Mouse (Mus musculus): ENCODE measurements around the gene Zfp428. TPM values are rescaled to one million over a fixed set of nuclear protein-coding genes. Genes with fewer than 3 reads are reported as not detected.

Gene Zfp428
- polyA plus RNA-seq, 1 experiment: 71.7 TPM

DNA sequence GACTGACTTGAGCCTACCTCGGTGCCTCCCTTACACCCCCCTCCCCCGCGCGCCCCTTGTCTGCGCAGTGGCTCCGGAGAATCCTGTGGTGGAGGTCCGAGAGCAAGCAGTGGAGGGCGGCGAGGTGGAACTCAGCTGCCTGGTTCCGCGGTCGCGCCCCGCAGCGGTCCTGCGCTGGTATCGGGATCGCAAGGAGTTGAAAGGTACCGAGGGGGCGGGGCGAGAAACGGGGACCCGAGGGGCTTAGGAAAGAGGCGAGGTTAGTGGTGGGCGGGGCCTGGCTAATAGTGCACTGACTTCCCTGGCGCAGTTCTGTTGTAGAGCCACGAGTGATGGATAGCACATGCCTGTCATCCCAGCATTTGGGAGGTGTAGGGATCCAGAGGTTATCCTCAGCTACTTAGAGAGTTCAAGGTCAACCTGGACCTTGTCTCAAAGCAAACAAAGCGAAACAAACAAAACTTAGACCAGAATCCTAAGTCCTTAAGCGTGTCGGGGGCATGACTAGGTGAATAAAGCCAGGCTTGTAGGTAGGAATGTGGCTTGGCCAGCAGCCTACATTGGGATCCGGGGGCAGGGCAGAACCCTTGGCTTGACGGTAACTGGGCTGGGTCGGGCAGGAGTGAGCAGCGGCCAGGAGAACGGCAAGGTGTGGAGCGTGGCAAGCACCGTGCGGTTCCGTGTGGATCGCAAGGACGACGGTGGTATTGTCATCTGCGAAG lies 6.8 kb upstream of the Zfp428 start:
- Histone ChIP-seq H3K27ac (ENCODE audit: insufficient read depth, low read length) (no peak overlapping the region), H3K4me1 (ENCODE audit: control insufficient read depth, insufficient read depth, low read length) (peaks cover 1% of the 10 kb centered on the region), H3K4me3 (ENCODE audit: insufficient read depth, low read length) (no peak overlapping the region)
- TF ChIP-seq POLR2A (IDR thresholded peaks at IDR 0.05; ENCODE audit: extremely low read depth, insufficient read depth, low read length) (no peak), CTCF (IDR thresholded peaks at IDR 0.05; ENCODE audit: extremely low read depth, insufficient read depth, low read length) (no peak)

DNA sequence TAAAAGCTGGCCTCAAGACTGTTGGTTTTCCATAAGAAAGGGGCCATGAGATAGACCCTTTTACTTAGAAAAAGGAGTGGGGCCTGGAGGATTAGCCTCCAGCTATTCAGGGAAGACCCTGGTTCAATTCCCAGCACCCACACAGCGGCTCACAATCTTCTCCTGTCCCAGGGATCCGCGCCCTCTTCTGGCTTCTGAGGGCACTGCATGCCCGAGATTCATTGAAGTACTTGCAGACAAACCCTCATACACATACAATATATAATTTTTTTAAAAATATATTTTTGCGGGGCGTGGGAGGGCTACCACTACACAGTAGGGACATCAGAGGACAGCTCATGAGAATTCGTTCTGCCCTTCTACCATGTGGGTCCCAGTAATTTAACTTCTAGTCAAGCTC lies 5.9 kb upstream of the Zfp428 start:
- Histone ChIP-seq H3K4me3 (ENCODE audit: insufficient read depth, low read length) (no peak overlapping the region), H3K4me1 (ENCODE audit: control insufficient read depth, insufficient read depth, low read length) (peaks cover 1% of the 10 kb centered on the region), H3K27ac (ENCODE audit: insufficient read depth, low read length) (no peak overlapping the region)
- TF ChIP-seq CTCF (IDR thresholded peaks at IDR 0.05; ENCODE audit: extremely low read depth, insufficient read depth, low read length) (peak; percentile 21; the same call in 1 of the 2 replicates), POLR2A (IDR thresholded peaks at IDR 0.05; ENCODE audit: extremely low read depth, insufficient read depth, low read length) (no peak)

DNA sequence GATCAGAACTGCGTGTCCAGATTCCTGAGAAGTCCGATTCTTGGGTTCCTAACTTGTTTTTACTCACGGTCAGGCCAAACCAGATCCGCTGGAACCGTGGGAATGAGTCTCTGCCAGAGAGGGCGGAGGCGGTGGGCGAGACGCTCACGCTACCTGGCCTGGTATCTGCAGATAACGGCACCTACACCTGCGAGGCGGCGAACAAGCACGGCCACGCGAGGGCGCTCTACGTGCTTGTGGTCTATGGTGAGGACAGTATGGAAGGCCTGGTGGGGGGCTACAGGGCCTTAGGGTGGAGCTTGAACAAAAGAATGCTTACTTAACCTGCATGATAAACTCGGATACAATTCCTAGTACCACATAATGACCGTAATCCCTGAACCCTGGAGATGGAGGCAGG lies 5.3 kb upstream of the Zfp428 start:
- Histone ChIP-seq H3K4me1 (ENCODE audit: control insufficient read depth, insufficient read depth, low read length) (peaks cover 1% of the 10 kb centered on the region), H3K27ac (ENCODE audit: insufficient read depth, low read length) (no peak overlapping the region), H3K4me3 (ENCODE audit: insufficient read depth, low read length) (no peak overlapping the region)
- TF ChIP-seq POLR2A (IDR thresholded peaks at IDR 0.05; ENCODE audit: extremely low read depth, insufficient read depth, low read length) (no peak), CTCF (IDR thresholded peaks at IDR 0.05; ENCODE audit: extremely low read depth, insufficient read depth, low read length) (0 out of 2 replicates have a peak, but pooled peaks have one; percentile 10)

DNA sequence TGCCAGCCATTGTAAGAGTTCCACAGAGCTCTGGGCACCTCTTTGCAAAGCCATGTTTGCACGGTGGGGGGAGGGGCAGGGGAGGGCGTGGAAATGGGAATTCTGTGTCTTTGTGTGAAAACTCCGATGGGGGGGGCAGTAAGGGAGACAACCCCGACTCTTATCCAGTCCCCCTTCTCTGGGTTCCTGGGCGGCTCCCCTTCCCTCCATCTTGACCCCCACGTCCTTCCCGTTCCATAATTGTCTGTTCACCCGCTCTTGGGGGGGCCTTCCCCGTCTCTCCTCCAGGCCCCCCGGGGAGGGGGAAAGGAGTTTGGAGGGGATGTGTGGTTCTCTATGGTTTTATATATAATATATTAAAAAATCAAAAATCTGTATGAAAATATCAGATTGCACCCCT lies 2.8 kb upstream of the Zfp428 start:
- TF ChIP-seq CTCF (IDR thresholded peaks at IDR 0.05; ENCODE audit: extremely low read depth, insufficient read depth, low read length) (no peak), POLR2A (IDR thresholded peaks at IDR 0.05; ENCODE audit: extremely low read depth, insufficient read depth, low read length) (no peak)
- Histone ChIP-seq H3K4me1 (ENCODE audit: control insufficient read depth, insufficient read depth, low read length) (peaks cover 2% of the 10 kb centered on the region), H3K27ac (ENCODE audit: insufficient read depth, low read length) (no peak overlapping the region), H3K4me3 (ENCODE audit: insufficient read depth, low read length) (no peak overlapping the region)

DNA sequence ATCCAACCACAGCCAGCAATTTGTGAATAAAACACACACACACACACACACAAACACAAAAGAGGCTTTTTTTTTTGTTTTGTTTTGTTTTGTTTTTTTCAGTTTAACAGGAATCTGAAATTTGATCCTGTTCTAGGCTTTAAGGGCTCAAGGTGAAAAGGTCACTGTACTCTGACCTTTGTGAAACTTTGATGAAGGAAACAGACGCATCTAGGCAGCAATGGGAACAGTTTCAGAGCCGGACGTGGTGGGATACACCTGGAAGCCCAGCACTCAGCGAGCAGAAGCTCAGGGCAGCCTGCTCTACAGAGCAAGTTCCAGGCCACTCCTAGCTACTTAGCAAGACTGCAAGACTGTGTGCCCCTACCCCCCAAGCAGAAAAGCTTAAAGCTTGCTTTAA lies 1.9 kb upstream of the Zfp428 start:
- Histone ChIP-seq H3K4me1 (ENCODE audit: control insufficient read depth, insufficient read depth, low read length) (peaks cover 1% of the 10 kb centered on the region; the same call in 1 of the 2 replicates), H3K4me3 (ENCODE audit: insufficient read depth, low read length) (no peak overlapping the region), H3K27ac (ENCODE audit: insufficient read depth, low read length) (no peak overlapping the region)
- no peak for TF ChIP-seq POLR2A (IDR thresholded peaks at IDR 0.05; ENCODE audit: extremely low read depth, insufficient read depth, low read length)
- no peak for TF ChIP-seq CTCF (IDR thresholded peaks at IDR 0.05; ENCODE audit: extremely low read depth, insufficient read depth, low read length)

DNA sequence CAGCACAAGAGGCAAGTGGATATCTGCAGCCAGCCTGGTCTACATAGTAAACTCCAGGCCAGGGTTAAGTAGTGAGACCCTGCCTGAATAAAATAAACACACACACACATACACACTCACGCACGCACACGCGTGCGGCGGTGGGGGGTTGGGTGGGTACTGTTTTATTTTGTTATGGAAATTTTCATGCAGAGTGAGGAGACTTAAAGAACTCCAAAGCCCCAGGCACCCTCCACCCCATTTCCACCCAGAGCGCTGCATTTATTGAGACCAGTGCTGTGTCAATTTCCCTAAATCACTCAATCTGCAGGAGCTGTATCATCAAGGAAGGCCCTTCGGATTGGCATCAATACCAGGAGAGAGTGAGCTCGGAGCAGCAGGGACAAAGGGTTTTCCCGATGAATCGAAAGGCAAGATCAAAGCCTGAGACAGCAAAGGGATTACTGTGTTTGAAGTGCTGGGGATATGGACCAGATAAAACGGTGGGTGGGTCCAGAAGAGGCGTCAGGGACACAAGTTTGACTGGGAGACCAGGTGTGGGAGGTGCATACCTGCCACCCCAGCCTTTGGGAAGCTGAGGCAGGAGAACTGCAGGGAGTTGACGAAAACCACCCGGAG lies 1.2 kb upstream of the Zfp428 start:
- Histone ChIP-seq H3K27ac (ENCODE audit: insufficient read depth, low read length) (0 out of 2 replicates have a peak overlapping the region, but pooled peaks have one; percentile 4), H3K4me1 (ENCODE audit: control insufficient read depth, insufficient read depth, low read length) (peaks cover 1% of the 10 kb centered on the region; the same call in 1 of the 2 replicates), H3K4me3 (ENCODE audit: insufficient read depth, low read length) (no peak overlapping the region; the same call in 1 of the 2 replicates)
- no peak for TF ChIP-seq POLR2A (IDR thresholded peaks at IDR 0.05; ENCODE audit: extremely low read depth, insufficient read depth, low read length)
- TF ChIP-seq CTCF (IDR thresholded peaks at IDR 0.05; ENCODE audit: extremely low read depth, insufficient read depth, low read length): no peak

DNA sequence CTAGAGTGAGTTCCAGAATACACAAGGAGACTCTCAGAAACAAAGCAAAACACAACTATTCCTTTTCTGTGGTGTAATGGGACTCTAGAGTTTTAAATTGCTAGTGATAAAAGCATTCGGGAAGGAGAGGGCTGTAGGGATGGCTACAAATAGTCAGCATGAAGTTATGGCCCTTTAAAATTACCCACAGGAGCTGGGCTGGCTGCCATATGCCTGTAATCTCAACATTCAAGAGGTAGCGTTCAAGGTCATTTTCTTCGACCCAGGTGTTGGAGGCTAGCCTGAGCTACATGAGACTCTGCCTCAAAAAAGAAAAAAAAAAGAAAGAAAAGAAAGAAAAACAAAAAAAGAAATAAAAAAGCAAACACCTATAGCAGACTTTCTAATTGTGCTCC lies 744 bp upstream of the Zfp428 start:
- peak overlapping the region; percentile 4; the same call in 1 of the 2 replicates for H3K27ac ChIP-seq (ENCODE audit: insufficient read depth, low read length)
- H3K4me1 ChIP-seq (ENCODE audit: control insufficient read depth, insufficient read depth, low read length): peaks cover 1% of the 10 kb centered on the region; the same call in 1 of the 2 replicates
- no peak for TF ChIP-seq POLR2A (IDR thresholded peaks at IDR 0.05; ENCODE audit: extremely low read depth, insufficient read depth, low read length)
- no peak for TF ChIP-seq CTCF (IDR thresholded peaks at IDR 0.05; ENCODE audit: extremely low read depth, insufficient read depth, low read length)
- H3K4me3 ChIP-seq (ENCODE audit: insufficient read depth, low read length): peak overlapping the region; percentile 60

DNA sequence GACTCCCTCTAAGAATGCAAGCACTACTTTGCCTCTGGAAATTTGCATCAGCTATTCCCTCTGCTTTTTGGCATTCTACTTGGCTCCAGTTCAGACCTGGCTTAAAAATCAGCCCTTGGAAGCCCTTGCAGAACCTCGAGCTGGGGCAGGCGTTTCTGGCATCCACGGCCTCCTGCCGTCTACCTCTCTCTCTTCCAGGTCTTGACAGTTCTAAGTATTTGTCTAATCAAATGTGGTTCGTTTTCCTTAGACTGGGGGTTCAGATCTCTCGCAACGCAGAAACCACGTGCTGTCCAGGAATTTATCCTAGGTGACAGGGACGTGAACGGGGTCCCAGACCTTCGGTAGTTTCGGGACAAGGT lies 349 bp upstream of the Zfp428 start:
- Histone ChIP-seq H3K4me3 (ENCODE audit: insufficient read depth, low read length) (peak overlapping the region; percentile 60), H3K4me1 (ENCODE audit: control insufficient read depth, insufficient read depth, low read length) (peaks cover 1% of the 10 kb centered on the region; the same call in 1 of the 2 replicates), H3K27ac (ENCODE audit: insufficient read depth, low read length) (peak overlapping the region; percentile 97)
- TF ChIP-seq POLR2A (IDR thresholded peaks at IDR 0.05; ENCODE audit: extremely low read depth, insufficient read depth, low read length): no peak
- no peak for TF ChIP-seq CTCF (IDR thresholded peaks at IDR 0.05; ENCODE audit: extremely low read depth, insufficient read depth, low read length)

DNA sequence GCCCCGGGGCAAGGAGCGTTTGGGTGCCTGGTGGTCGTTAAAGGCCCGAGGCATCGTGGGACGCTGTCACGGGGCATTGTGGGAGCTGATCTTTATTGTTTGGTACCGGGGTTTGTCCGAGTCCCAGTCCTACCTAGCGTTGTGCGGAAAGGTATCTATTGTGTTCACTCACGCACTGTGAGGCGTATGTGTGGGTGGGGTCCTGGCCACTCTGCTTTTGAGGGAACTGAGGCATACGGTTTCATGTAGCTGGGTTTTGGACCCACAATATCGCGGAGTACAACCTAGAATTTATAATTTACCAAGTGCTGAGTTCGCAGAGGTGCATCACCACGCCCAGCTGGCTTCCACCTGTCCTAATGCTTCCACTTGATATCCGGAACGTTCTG lies 914 bp downstream of the Zfp428 start:
- H3K4me3 ChIP-seq (ENCODE audit: insufficient read depth, low read length): peak overlapping the region; percentile 60
- H3K27ac ChIP-seq (ENCODE audit: insufficient read depth, low read length): peak overlapping the region; percentile 97; the same call in 1 of the 2 replicates
- TF ChIP-seq CTCF (IDR thresholded peaks at IDR 0.05; ENCODE audit: extremely low read depth, insufficient read depth, low read length) (no peak), POLR2A (IDR thresholded peaks at IDR 0.05; ENCODE audit: extremely low read depth, insufficient read depth, low read length) (no peak)
- peaks cover 1% of the 10 kb centered on the region; the same call in 1 of the 2 replicates for H3K4me1 ChIP-seq (ENCODE audit: control insufficient read depth, insufficient read depth, low read length)

DNA sequence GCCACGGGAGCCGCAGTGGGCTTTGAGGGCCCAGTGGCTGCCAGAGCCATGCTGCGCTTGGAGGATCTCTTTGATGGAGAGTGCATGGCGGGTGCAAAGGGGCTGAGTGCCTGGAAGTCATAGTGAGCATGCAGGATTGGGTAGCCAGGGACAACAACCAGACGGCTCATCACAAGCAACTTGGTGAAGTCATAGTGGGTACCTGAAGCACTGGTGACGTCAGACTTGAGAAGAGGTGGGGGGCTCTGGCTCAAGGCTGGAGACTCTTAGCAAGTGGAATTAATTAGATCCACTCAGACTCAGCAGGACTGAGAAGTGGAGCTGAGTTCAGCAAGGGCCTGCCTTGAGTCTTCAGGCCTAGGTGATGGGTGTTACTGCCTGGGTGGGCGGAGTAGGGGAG lies 5.5 kb downstream of the Zfp428 start, which contains the start of gene AC161166.1:
Gene AC161166.1 (minus strand): TSS at position 101 of the 400 bp plus-strand sequence.
- TF ChIP-seq POLR2A (IDR thresholded peaks at IDR 0.05; ENCODE audit: extremely low read depth, insufficient read depth, low read length) (no peak), CTCF (IDR thresholded peaks at IDR 0.05; ENCODE audit: extremely low read depth, insufficient read depth, low read length) (no peak)

More for the DNA sequence above, 5.5 kb downstream of the Zfp428 start, which contains the start of gene AC161166.1:
- Histone ChIP-seq H3K27ac (ENCODE audit: insufficient read depth, low read length) (no peak within 1 kb of the TSS), H3K4me1 (ENCODE audit: control insufficient read depth, insufficient read depth, low read length) (peaks cover 1% of the 10 kb centered on the region; the same call in 1 of the 2 replicates), H3K4me3 (ENCODE audit: insufficient read depth, low read length) (no peak within 1 kb of the TSS)

Measured in cortical plate, adult 2 months (tissue).